Mouse (Mus musculus) MEL (cell line): ENCODE data around the gene Rbm14. TPM values are rescaled to one million over a fixed set of nuclear protein-coding genes. Genes with fewer than 3 reads are reported as not detected.
A peak's percentile ranks its signal among the peaks of the same experiment; 100 is the strongest.
"Not testable (repeated sequence)": the region's sequence is repeated elsewhere in the genome, so short reads cannot be mapped to it uniquely, and the experiment has no call there.

ENCODE experiments used
- DNase-seq: peaks from one replicate; pipeline ENCODE4 v3.0.0; 2011; ENCODE audit warnings: low read depth, low spot score
- H3K27ac ChIP-seq: 2 replicates; pipeline ENCODE4 v1.5.1; 2012; ENCODE audit warnings: low read depth, mild to moderate bottlenecking, control low read depth, low read length, moderate library complexity; ENCODE audit not compliant: control insufficient read depth
- H3K27me3 ChIP-seq, 2 experiments: fragments of 150-350 bp in 1 of 2; sonication (generic) in 1 of 2; 2 replicates each; pipeline ENCODE4 v1.6.1; 2012; ENCODE audit warnings: low read length in 2 of 2, mild to moderate bottlenecking in 2 of 2, improper control_type of control experiment in 1 of 2, moderate library complexity in 1 of 2; ENCODE audit not compliant: insufficient read depth in 2 of 2, control insufficient read depth in 1 of 2
- H3K36me3 ChIP-seq, 2 experiments: 2 replicates each; pipeline ENCODE4 v1.6.1; 2012 to 2014; ENCODE audit warnings: low read length in 2 of 2, improper control_type of control experiment in 1 of 2, inconsistent platforms in 1 of 2, mild to moderate bottlenecking in 1 of 2; ENCODE audit not compliant: insufficient read depth in 2 of 2, control insufficient read depth in 1 of 2
- H3K4me1 ChIP-seq, 2 experiments: fragments of 150-350 bp in 1 of 2; sonication (generic) in 1 of 2; 2 replicates each; pipeline ENCODE4 v1.6.1; 2012; ENCODE audit warnings: low read length in 2 of 2, improper control_type of control experiment in 1 of 2, mild to moderate bottlenecking in 1 of 2; ENCODE audit not compliant: insufficient read depth in 2 of 2, control insufficient read depth in 1 of 2
- H3K4me3 ChIP-seq, 2 experiments: fragments of 150-350 bp in 1 of 2; sonication (generic) in 1 of 2; 2 replicates each; pipeline ENCODE4 v1.5.1; 2012; ENCODE audit warnings: low read depth in 2 of 2, low read length in 2 of 2, mild to moderate bottlenecking in 2 of 2, moderate library complexity in 2 of 2, control low read depth in 1 of 2, improper control_type of control experiment in 1 of 2; ENCODE audit not compliant: control insufficient read depth in 1 of 2, insufficient read depth in 1 of 2
- H3K79me2 ChIP-seq: 2 replicates; pipeline ENCODE4 v1.6.1; 2012; ENCODE audit warnings: mild to moderate bottlenecking, low read length, moderate library complexity; ENCODE audit not compliant: control insufficient read depth, poor library complexity, insufficient read depth
- H3K9ac ChIP-seq: 2 replicates; pipeline ENCODE4 v1.6.1; 2012; ENCODE audit warnings: low read depth, mild to moderate bottlenecking, control low read depth, low read length, moderate library complexity; ENCODE audit not compliant: control insufficient read depth, poor library complexity, severe bottlenecking
- H3K9me3 ChIP-seq: fragments of 150-350 bp; sonication (generic); replicated peaks from 2 replicates; pipeline ENCODE4 v1.6.1; 2012; ENCODE audit warnings: mild to moderate bottlenecking, low read length, improper control_type of control experiment, moderate library complexity; ENCODE audit not compliant: insufficient read depth
- CHD2 ChIP-seq: IDR thresholded peaks from 2 replicates; pipeline ENCODE4 v1.6.1; 2011; ENCODE audit warnings: low read length, improper control_type of control experiment
- CTCF ChIP-seq, 3 experiments: IDR thresholded peaks in 2 of 3; conservative IDR thresholded peaks in 1 of 3; 2 replicates each; pipeline ENCODE4 v1.5.1; 2011 to 2012; ENCODE audit warnings: low read length in 3 of 3, low read depth in 2 of 3, mild to moderate bottlenecking in 2 of 3, improper control_type of control experiment in 1 of 3, inconsistent platforms in 1 of 3, mixed read lengths in 1 of 3, moderate library complexity in 1 of 3; ENCODE audit not compliant: control insufficient read depth in 1 of 3, insufficient read depth in 1 of 3, poor library complexity in 1 of 3, severe bottlenecking in 1 of 3
- E2F4 ChIP-seq: IDR thresholded peaks from 2 replicates; pipeline ENCODE4 v1.6.1; 2011; ENCODE audit warnings: low read depth, low read length, improper control_type of control experiment, borderline replicate concordance
- ELF1 ChIP-seq: IDR thresholded peaks from 2 replicates; pipeline ENCODE4 v1.6.1; 2014; ENCODE audit warnings: low read depth, mild to moderate bottlenecking, inconsistent platforms, low read length, improper control_type of control experiment, moderate library complexity
- EP300 ChIP-seq, 2 experiments: IDR thresholded peaks; 2 replicates each; pipeline ENCODE4 v1.6.1; 2011; ENCODE audit warnings: improper control_type of control experiment in 2 of 2, low read length in 2 of 2, low read depth in 1 of 2, mild to moderate bottlenecking in 1 of 2
- HCFC1 ChIP-seq: IDR thresholded peaks from 2 replicates; pipeline ENCODE4 v1.6.1; 2012; ENCODE audit warnings: low read depth, mild to moderate bottlenecking, inconsistent platforms, low read length, improper control_type of control experiment, moderate library complexity
- MXI1 ChIP-seq: IDR thresholded peaks from 2 replicates; pipeline ENCODE4 v1.6.1; 2011; ENCODE audit warnings: mild to moderate bottlenecking, low read depth, low read length, improper control_type of control experiment
- MYC ChIP-seq: IDR thresholded peaks from 2 replicates; pipeline ENCODE4 v1.6.1; 2011; ENCODE audit warnings: low read depth, mild to moderate bottlenecking, low read length, improper control_type of control experiment, moderate library complexity
- NELFE ChIP-seq: IDR thresholded peaks from 2 replicates; pipeline ENCODE4 v1.6.1; 2011; ENCODE audit warnings: low read depth, low read length, improper control_type of control experiment
- POLR2A ChIP-seq, 2 experiments: IDR thresholded peaks; 2 replicates each; pipeline ENCODE4 v1.6.1; 2011 to 2012; ENCODE audit warnings: low read length in 2 of 2, mild to moderate bottlenecking in 2 of 2, control low read depth in 1 of 2, improper control_type of control experiment in 1 of 2, low read depth in 1 of 2, moderate library complexity in 1 of 2; ENCODE audit not compliant: control insufficient read depth in 1 of 2, insufficient read depth in 1 of 2, poor library complexity in 1 of 2
- POLR2AphosphoS2 ChIP-seq: IDR thresholded peaks from 2 replicates; pipeline ENCODE4 v1.6.1; 2011; ENCODE audit warnings: low read length, improper control_type of control experiment
- RAD21 ChIP-seq: IDR thresholded peaks from 2 replicates; pipeline ENCODE4 v1.6.1; 2011; ENCODE audit warnings: mild to moderate bottlenecking, low read depth, low read length, improper control_type of control experiment
- RCOR1 ChIP-seq: IDR thresholded peaks from 2 replicates; pipeline ENCODE4 v1.6.1; 2012; ENCODE audit warnings: low read depth, mild to moderate bottlenecking, inconsistent platforms, low read length, improper control_type of control experiment
- SIN3A ChIP-seq: IDR thresholded peaks from 2 replicates; pipeline ENCODE4 v1.6.1; 2012; ENCODE audit warnings: low read length, improper control_type of control experiment, inconsistent platforms
- TCF12 ChIP-seq: IDR thresholded peaks from 2 replicates; pipeline ENCODE4 v1.6.1; 2014; ENCODE audit warnings: low read depth, mild to moderate bottlenecking, inconsistent platforms, low read length, improper control_type of control experiment, moderate library complexity
- USF1 ChIP-seq: IDR thresholded peaks from 2 replicates; pipeline ENCODE4 v1.6.1; 2014; ENCODE audit warnings: low read depth, mild to moderate bottlenecking, inconsistent platforms, low read length, improper control_type of control experiment, moderate library complexity
- ZKSCAN1 ChIP-seq: IDR thresholded peaks from 2 replicates; pipeline ENCODE4 v1.6.1; 2012; ENCODE audit warnings: low read depth, mild to moderate bottlenecking, inconsistent platforms, low read length, improper control_type of control experiment, moderate library complexity
- ZNF384 ChIP-seq: IDR thresholded peaks from 2 replicates; pipeline ENCODE4 v1.6.1; 2012; ENCODE audit warnings: low read depth, mild to moderate bottlenecking, inconsistent platforms, low read length, improper control_type of control experiment
- polyA plus RNA-seq, 2 experiments: library from polyadenylated mRNA; stranded (reverse) in 1 of 2; unstranded in 1 of 2; fragments of >175 nt in 1 of 2; fragments of >200 nt in 1 of 2; gene quantifications; 2 replicates each; pipeline versions ENCODE4 v1.2.1 to v1.2.4; 2012; ENCODE audit warnings: low replicate concordance in 2 of 2, low read depth in 1 of 2; ENCODE audit not compliant: insufficient read length in 2 of 2, insufficient read depth in 1 of 2, missing spikeins in 1 of 2
- total RNA-seq: library from RNA; depleted of rRNA; stranded (reverse); fragments of 300-350 nt; gene quantifications from 2 replicates; pipeline ENCODE4 v1.2.3, GENCODE M21; 2012

Rbm14 gene
- total and polyA plus RNA-seq, 3 experiments = 44.7 to 82.3 TPM; not detected in 1

- Histone ChIP-seq H3K9ac (no peak overlapping the region), H3K27ac (no peak overlapping the region), H3K36me3 (peaks cover 9 to 33% of the 10 kb centered on the region in 2 experiments), H3K4me1 (no peaks in the 10 kb centered on the region), H3K9me3 (no peaks in the 10 kb centered on the region), H3K4me3 (no peak overlapping the region), H3K27me3 (no peaks in the 10 kb centered on the region), H3K79me2 (peaks cover 18% of the 10 kb centered on the region)
- DNase-seq = no peak
- TF ChIP-seq CHD2 = no peak
- peak; percentile 9; the same call in 1 of the 2 replicates for TF ChIP-seq RAD21
- TF ChIP-seq CTCF (IDR thresholded peaks at IDR 0.05 in 2 of 3, conservative IDR thresholded peaks at IDR 0.05 in 1 of 3; ENCODE audit: control insufficient read depth in 1 of 3, insufficient read depth in 1 of 3, low read depth in 2 of 3, low read length in 3 of 3, poor library complexity in 1 of 3, severe bottlenecking in 1 of 3) = peak in 1 of 3 experiments; percentile 30; a peak in 2 of 6 replicates
Measured at GRCm38 (mm10) chr19:4762876-4763275, 48.6 kb downstream of the Rbm14 start.

- H3K9me3 ChIP-seq, H3K4me1 ChIP-seq: not testable (repeated sequence)
Measured at GRCm38 (mm10) chr19:4760544-4760943, 50.9 kb downstream of the Rbm14 start.

GRCm38 (mm10) chr19:4756921-4757320, 54.5 kb downstream of the Rbm14 start:
- TF ChIP-seq MXI1 (peak; percentile 6; the same call in 1 of the 2 replicates), ZNF384 (no peak)
- TF ChIP-seq, all 39 proteins: peak for 1
- no peaks in the 10 kb centered on the region for H3K9me3 ChIP-seq
- H3K9ac ChIP-seq = peak overlapping the region; percentile 91
- H3K79me2 ChIP-seq = peaks cover 9% of the 10 kb centered on the region
- H3K36me3 ChIP-seq = peaks cover 8 to 13% of the 10 kb centered on the region in 2 experiments
- H3K27me3 ChIP-seq = no peaks in the 10 kb centered on the region
- no peaks in the 10 kb centered on the region; a peak in 1 of 4 replicates for H3K4me1 ChIP-seq
- DNase-seq = no peak
- peak overlapping the region; percentile 87 to 89 for H3K4me3 ChIP-seq
- no peak overlapping the region for H3K27ac ChIP-seq

More at GRCm38 (mm10) chr19:4760544-4760943, 50.9 kb downstream of the Rbm14 start:
- not testable (repeated sequence) for H3K27me3 ChIP-seq, DNase-seq, H3K4me3 ChIP-seq, H3K27ac ChIP-seq, H3K9ac ChIP-seq
- Histone ChIP-seq H3K79me2 (peaks cover 14% of the 10 kb centered on the region), H3K36me3 (peaks cover 13 to 17% of the 10 kb centered on the region in 2 experiments)
- peak; percentile 61; the same call in 1 of the 2 replicates for TF ChIP-seq ZNF384

- Histone ChIP-seq H3K9ac (peak within 1 kb of the TSS; percentile 91), H3K27ac (peak within 1 kb of the TSS; percentile 80), H3K4me1 (no peaks in the 10 kb centered on the region; a peak in 1 of 4 replicates), H3K4me3 (peak within 1 kb of the TSS; percentile 87 to 89), H3K79me2 (peaks cover 9% of the 10 kb centered on the region), H3K27me3 (no peaks in the 10 kb centered on the region), H3K9me3 (no peaks in the 10 kb centered on the region), H3K36me3 (peaks cover 5 to 13% of the 10 kb centered on the region in 2 experiments)
- DNase-seq = peak; percentile 97
- peak; percentile 18; the same call in 1 of the 2 replicates for TF ChIP-seq ZKSCAN1
- TF ChIP-seq NELFE = peak; percentile 69
- peak; percentile 43; the same call in 1 of the 2 replicates for TF ChIP-seq TCF12
- peak; percentile 83 for TF ChIP-seq HCFC1
- TF ChIP-seq USF1 = peak; percentile 82
- TF ChIP-seq EP300 (IDR thresholded peaks at IDR 0.05; ENCODE audit: low read depth in 1 of 2, low read length in 2 of 2) = peak in 1 of 2 experiments; percentile 9; a peak in 1 of 4 replicates
- peak; percentile 37; the same call in 1 of the 2 replicates for TF ChIP-seq E2F4
- TF ChIP-seq POLR2AphosphoS2 = peak; percentile 98
- 0 out of 2 replicates have a peak, but pooled peaks have one; percentile 16 for TF ChIP-seq ELF1
- peak; percentile 38; the same call in 1 of the 2 replicates for TF ChIP-seq MYC
- TF ChIP-seq SIN3A = peak; percentile 49; the same call in 1 of the 2 replicates
- no peak for TF ChIP-seq RCOR1
- TF ChIP-seq POLR2A (IDR thresholded peaks at IDR 0.05; ENCODE audit: control insufficient read depth in 1 of 2, insufficient read depth in 1 of 2, low read depth in 1 of 2, low read length in 2 of 2, poor library complexity in 1 of 2) = peak; percentile 74 to 92
- peak; percentile 61 for TF ChIP-seq MXI1
- TF ChIP-seq ZNF384 = no peak
- TF ChIP-seq RAD21 = no peak
Measured at GRCm38 (mm10) chr19:4756193-4756911, 55.1 kb downstream of the Rbm14 start, which contains the start of gene Rbm4b. Gene Rbm4b, plus strand, starts transcription at chr19:4756497.
